In the genomic region with DNA sequence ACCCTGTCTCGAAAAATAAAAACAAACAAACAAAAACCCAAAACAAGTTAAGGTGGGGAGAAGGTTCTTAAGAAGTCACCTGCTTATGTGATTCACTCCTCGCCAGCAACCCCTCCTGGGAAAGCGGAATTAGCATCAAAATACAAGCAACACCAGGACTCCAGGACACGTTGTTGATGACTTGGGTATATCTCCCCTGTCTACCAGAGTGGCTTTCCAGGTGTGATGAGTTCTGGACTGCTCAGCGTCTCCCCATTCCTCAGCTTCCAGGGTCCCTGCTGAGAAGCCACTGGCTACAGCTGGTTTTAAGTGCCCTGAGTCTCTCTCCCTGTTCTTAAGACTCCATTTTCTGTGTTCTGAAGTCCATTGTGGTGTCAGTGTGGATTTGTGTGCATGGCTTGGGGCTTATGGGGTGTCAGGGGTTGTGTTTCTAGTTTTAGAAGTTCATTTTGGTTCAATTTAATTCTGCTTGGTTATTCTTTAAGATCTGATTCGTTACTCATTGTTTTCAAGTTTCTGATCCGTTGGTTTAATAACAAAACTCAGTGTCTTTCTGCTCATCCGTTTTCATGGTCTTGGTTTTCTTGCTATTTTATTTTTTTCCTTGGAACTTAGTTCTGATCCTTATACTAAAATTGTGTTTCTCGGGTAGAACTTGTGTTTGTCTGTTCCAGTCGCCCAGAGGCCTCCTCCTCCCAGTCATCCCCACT, we compare ENCODE assay signal across 8 mouse cellular contexts. TPM values are rescaled to one million over a fixed set of nuclear protein-coding genes. Genes with fewer than 3 reads are reported as not detected.
A peak's percentile ranks its signal among the peaks of the same experiment; 100 is the strongest.
DNase-seq lines count a peak whose midpoint lies in the region; ATAC-seq and TF ChIP-seq lines count a peak whose summit lies in the region.

No protein-coding gene starts in this region.

- 0 out of 2 replicates have a peak overlapping the region, but pooled peaks have one; percentile 56 for H3K27ac ChIP-seq in cerebellum, adult 2 months (ENCODE audit: insufficient read depth, low read length)
- peak overlapping the region; percentile 67; the same call in 1 of the 2 replicates for H3K27ac ChIP-seq in hindbrain, embryonic 12.5 days
- H3K27ac ChIP-seq in liver, postnatal 0 days (ENCODE audit: low read depth), result peak overlapping the region; percentile 13; the same call in 1 of the 2 replicates

- DNase-seq in cerebellum, adult 2 months, result no peak
- no peak for DNase-seq in cerebellum, adult 9-11 months
- DNase-seq in ES-CJ7 (ENCODE audit: low read depth, low spot score), result peak; percentile 84
- no peak for DNase-seq in liver, postnatal 0 days
- no peak for DNase-seq in adrenal gland, postnatal 10 days
- no peak for DNase-seq in cerebellum, adult 18-20 months

- WGBS in cerebellum, adult 2 months, result 76% methylated on average over 10 of the region's 10 CpGs
- WGBS in hindbrain, embryonic 12.5 days, result 64% methylated on average over 10 of the region's 10 CpGs
- WGBS in liver, postnatal 0 days (ENCODE audit: insufficient replicate concordance), result 68% methylated on average over 10 of the region's 10 CpGs

- no peak for ATAC-seq in hindbrain, embryonic 12.5 days (ENCODE audit: low FRiP score)
- no peak for ATAC-seq in liver, postnatal 0 days
- ATAC-seq in megakaryocyte-erythroid progenitor cell, adult 5-6 weeks (replicated peaks; ENCODE audit: low FRiP score, low TSS enrichment, poor library complexity, severe bottlenecking), result no peak

- peak overlapping the region; percentile 51 for H3K4me2 ChIP-seq in hindbrain, embryonic 12.5 days (replicated peaks)
- peak overlapping the region; percentile 62 for H3K4me2 ChIP-seq in liver, postnatal 0 days (ENCODE audit: low read depth, low read length)

- H3K36me3 ChIP-seq in hindbrain, embryonic 12.5 days, result no peaks in the 10 kb centered on the region
- H3K36me3 ChIP-seq in liver, postnatal 0 days (replicated peaks; ENCODE audit: insufficient read depth, low read length), result no peaks in the 10 kb centered on the region

- no peaks in the 10 kb centered on the region for H3K27me3 ChIP-seq in cerebellum, adult 2 months (ENCODE audit: control insufficient read depth, insufficient read depth, low read length)
- no peaks in the 10 kb centered on the region for H3K27me3 ChIP-seq in hindbrain, embryonic 12.5 days
- no peaks in the 10 kb centered on the region for H3K27me3 ChIP-seq in liver, postnatal 0 days (ENCODE audit: insufficient read depth, low read length)

- TF ChIP-seq CTCF in cerebellum, adult 2 months (IDR thresholded peaks at IDR 0.05; ENCODE audit: borderline replicate concordance, insufficient read depth, low read depth, low read length), result no peak
- TF ChIP-seq CTCF in liver, postnatal 0 days (IDR thresholded peaks at IDR 0.05; ENCODE audit: low read depth), result no peak

- H3K9me3 ChIP-seq in hindbrain, embryonic 12.5 days (replicated peaks), result no peaks in the 10 kb centered on the region
- no peaks in the 10 kb centered on the region for H3K9me3 ChIP-seq in liver, postnatal 0 days (ENCODE audit: low read length)

- TF ChIP-seq EP300 in liver, postnatal 0 days (IDR thresholded peaks at IDR 0.05; ENCODE audit: low read depth), result no peak

- H3K4me3 ChIP-seq in cerebellum, adult 2 months (replicated peaks; ENCODE audit: insufficient read depth, low read depth, low read length), result peak overlapping the region; percentile 45
- peak overlapping the region; percentile 19; the same call in 1 of the 2 replicates for H3K4me3 ChIP-seq in hindbrain, embryonic 12.5 days
- peak overlapping the region; percentile 24; the same call in 1 of the 2 replicates for H3K4me3 ChIP-seq in liver, postnatal 0 days (ENCODE audit: low read depth, low read length)

- peak overlapping the region; percentile 54; the same call in 1 of the 2 replicates for H3K9ac ChIP-seq in hindbrain, embryonic 12.5 days
- H3K9ac ChIP-seq in liver, postnatal 0 days (replicated peaks), result peak overlapping the region; percentile 56

- no peak for TF ChIP-seq POLR2A in cerebellum, adult 2 months (IDR thresholded peaks at IDR 0.05; ENCODE audit: borderline replicate concordance, insufficient read depth, low read length)

- peaks cover 3% of the 10 kb centered on the region for H3K4me1 ChIP-seq in cerebellum, adult 2 months (ENCODE audit: control insufficient read depth, insufficient read depth, low read length)
- peaks cover 21% of the 10 kb centered on the region for H3K4me1 ChIP-seq in hindbrain, embryonic 12.5 days
- H3K4me1 ChIP-seq in liver, postnatal 0 days (ENCODE audit: insufficient read depth), result peaks cover 4% of the 10 kb centered on the region; the same call in 1 of the 2 replicates

RNA-seq across cellular contexts. Expression of a gene that starts 7.7 kb away (rescaled TPM):
- polyA plus RNA-seq in cerebellum, adult 2 months (2012; rRNA removed), result 17.8 and 19.1 TPM in 2 replicates
- 20.8 and 22.0 TPM in 2 replicates for polyA plus RNA-seq in hindbrain, embryonic 12.5 days (2016; fragmentation: Nextera tagmentation; extraction: Ambion mirVana)
- polyA plus RNA-seq in liver, postnatal 0 days (2015; fragmentation: Nextera tagmentation; extraction: Ambion mirVana), result 13.1 and 13.5 TPM in 2 replicates
- 10 to 100 TPM; 48.3 to 51.7 TPM for total RNA-seq in adrenal gland, postnatal 10 days (2021)
- 25.8 and 28.9 TPM in 2 replicates for total RNA-seq in megakaryocyte-erythroid progenitor cell, adult 5-6 weeks (2014; fragmentation: Nextera tagmentation)
- total RNA-seq in megakaryocyte-erythroid progenitor cell, adult 5-6 weeks (2017), result 16.5 and 20.0 TPM in 2 replicates

Comparison
In these comparisons a context has a peak if more than half of its experiments do, and no peak if none do; other contexts are left out.
1. H3K27ac ChIP-seq: peak in every context shown above with its lines; median percentile 67 in hindbrain, embryonic 12.5 days; 56 in cerebellum, adult 2 months; 13 in liver, postnatal 0 days.